Mouse (Mus musculus) adrenal gland, postnatal 14 days (tissue): Measurements from ENCODE around the gene Cacnb4. TPM values are rescaled to one million over a fixed set of nuclear protein-coding genes. Genes with fewer than 3 reads are reported as not detected.

ENCODE experiments used
- DNase-seq: peaks from one replicate; pipeline ENCODE4 v3.0.0; 2021; ENCODE audit warnings: mixed read lengths
- total RNA-seq: library from RNA; stranded (reverse); gene quantifications from 2 replicates; pipeline ENCODE4 v1.2.3, GENCODE M21; 2021

The Cacnb4 gene
- total RNA-seq, 1 experiment from 2014 or later, result 1.9 TPM

DNA sequence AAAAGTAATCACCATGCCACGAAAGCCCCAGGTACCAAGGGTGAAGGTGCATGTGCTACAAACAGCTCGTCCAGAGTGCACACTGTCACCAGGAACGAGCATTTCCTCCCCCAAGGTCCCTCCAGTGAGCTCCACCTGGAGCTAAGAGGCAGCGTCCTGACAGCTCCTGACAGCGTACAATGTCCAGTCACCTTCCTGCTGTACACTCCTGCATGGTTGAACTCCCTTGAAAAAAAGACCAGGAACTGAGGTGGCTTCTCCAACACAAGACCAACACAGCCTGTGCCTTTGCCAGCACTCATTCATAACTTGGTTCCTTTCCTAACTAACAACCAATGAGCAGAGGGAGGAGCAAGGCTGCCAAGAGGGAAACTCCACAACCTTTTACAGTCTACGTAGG lies 255.4 kb downstream of the Cacnb4 start:
- DNase-seq, result no peak

GRCm38 (mm10) chr2:52420001-52420710 lies 256.5 kb downstream of the Cacnb4 start:
- no peak for DNase-seq

- no peak for DNase-seq
Measured at GRCm38 (mm10) chr2:52419295-52419694, 257.3 kb downstream of the Cacnb4 start.

DNA sequence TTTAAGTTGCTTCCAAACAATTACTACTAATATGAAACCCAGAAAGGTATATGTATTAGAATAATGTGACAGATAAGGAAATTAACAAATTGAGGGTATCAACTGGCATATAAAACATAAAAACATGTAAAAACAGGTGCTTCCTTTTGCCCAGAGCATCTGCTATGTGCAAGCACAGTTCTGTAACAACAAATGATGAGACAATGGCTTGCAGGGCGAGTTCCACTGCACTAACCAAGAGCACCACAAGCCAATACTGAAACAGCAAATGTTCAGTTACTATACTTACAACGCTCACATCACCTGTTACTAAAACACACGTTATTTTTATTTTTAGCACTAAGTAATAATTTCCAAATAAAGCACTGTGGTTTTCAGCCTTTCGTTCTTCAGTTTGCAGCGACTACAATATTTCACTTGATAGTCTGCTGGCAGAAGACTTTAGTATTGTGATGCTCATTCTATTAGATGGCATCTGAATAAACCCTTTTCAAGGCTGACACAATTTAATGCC lies 264.1 kb downstream of the Cacnb4 start:
- DNase-seq, result no peak

- DNase-seq, result no peak
Measured at GRCm38 (mm10) chr2:52406480-52406879, 270.2 kb downstream of the Cacnb4 start.

GRCm38 (mm10) chr2:52405238-52405637 lies 271.4 kb downstream of the Cacnb4 start:
- no peak for DNase-seq

DNA sequence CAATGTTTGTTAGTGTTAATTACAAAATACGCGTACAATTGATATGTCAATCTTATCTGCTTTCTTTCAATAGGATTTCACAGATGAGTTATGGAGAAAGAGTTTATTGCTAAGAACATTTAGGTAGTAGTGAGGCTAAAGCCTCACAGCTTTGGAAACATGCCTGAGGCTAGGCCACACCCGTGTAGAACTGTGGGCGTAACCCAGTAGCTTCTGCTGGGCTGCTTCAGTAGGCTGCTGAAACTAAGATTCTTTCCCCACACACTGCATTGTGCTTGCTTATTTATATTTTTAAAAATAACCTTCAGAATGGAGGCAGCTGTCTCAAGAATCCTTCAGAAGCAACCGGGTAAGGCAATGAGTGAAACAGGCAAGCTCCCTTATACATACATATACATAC lies 282.1 kb downstream of the Cacnb4 start:
- DNase-seq, result no peak

DNA sequence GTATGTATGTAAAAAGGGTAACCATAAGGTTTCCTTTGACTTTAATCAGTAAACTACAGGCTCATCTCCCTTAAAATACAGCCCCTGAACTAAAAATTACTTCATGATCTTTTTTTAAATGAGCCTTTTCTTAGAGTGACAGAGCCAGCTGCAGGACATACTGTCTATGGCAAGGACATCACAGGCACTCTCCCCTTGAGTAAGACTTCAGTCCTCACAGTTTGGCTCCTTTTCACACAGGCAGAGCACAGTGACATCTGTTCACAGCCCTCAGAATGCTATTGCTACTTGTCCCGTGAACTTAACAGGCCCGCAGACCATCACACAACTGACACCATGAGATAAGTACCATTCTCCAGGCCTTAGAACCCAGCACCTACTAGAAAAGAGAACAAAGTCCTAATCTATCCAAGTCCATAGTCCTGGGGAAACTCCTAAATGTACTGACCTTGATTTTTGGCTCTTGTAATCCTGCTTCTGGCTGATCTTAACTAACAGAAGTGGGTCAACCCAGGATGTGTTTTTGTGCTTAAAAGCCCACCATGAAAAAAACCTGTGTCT lies 286.1 kb downstream of the Cacnb4 start:
- DNase-seq, result no peak

- DNase-seq, result no peak
Measured at GRCm38 (mm10) chr2:52389975-52390374, 286.7 kb downstream of the Cacnb4 start.

DNA sequence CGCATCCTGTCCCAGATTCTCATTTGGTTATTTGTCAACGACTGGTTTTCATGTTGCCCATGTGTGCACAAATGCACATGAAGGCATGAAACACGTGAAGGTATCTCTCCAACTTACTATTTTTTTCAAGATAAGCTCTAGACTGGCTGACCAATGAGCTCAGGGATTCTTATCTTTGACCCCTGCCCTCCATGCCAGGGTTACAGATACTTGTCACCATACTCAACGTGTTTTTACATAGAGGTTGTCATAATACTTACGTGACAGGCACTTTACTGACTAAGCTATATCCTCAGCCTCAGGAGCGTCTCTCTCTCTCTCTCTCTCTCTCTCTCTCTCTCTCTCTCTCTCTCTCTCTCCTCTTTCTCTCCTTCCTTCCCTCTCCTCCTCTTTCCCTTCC lies 290.2 kb downstream of the Cacnb4 start:
- DNase-seq, result no peak

- DNase-seq, result peak; percentile 33
Measured at GRCm38 (mm10) chr2:52386037-52386436, 290.6 kb downstream of the Cacnb4 start.

DNA sequence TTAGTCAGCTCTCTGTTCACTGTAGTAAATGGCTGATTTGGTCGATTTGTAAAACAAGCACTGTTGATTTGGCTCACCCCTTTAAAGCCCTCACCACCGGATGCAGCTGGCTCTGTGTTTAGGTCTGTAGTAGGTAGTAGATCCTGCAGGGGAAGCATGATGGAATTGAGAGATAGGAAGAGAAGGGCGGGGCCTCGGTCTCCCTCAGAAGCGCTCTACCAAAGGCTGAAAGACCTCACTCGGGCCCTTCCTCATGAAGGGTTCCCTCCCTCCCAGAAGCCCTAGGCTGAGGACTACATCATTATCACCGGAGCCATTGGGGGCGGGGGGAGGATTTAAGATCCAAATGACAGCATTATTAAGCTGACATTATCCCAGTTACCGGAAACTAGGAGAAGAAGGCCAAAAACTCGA lies 297.8 kb downstream of the Cacnb4 start:
- DNase-seq, result no peak

DNA sequence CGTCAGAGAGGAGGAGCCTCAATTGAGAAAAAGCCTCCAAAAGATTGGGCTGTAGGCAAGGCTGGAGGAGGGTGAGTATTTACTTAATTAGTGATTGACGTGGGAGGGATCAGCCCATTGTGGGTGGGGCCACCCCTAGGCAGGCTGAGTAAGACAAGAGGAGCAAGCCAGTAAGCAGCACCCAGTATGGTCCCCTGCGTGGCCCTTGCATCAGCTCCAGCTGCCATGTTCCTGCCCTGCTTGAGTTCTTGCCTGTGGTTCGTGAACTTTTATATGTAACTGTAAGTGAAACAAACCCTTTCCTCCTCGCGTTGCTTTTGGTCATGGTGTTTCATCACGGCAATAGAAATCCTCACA lies 298.2 kb downstream of the Cacnb4 start, which contains the start of gene Neb:
Neb (minus strand) TSS at position 27 of the 357 bp plus-strand sequence.
- DNase-seq, result peak; percentile 16

Other genes with a start within 250 kb of the Cacnb4 start
- gene Stam2, start 65.5 kb upstream of the Cacnb4 start, total RNA-seq, result 30.0 and 31.1 TPM in 2 replicates
- gene Fmnl2, start 181.0 kb upstream of the Cacnb4 start, total RNA-seq, result 15.6 and 21.0 TPM in 2 replicates